Mouse (Mus musculus) C2C12 (cell line): ENCODE measurements around the gene Gm20388.

Experiments
- CTCF ChIP-seq: IDR thresholded peaks from one replicate; pipeline ENCODE4 v1.5.1; 2011; ENCODE audit not compliant: control insufficient read depth, insufficient read depth, insufficient read length
- MAX ChIP-seq: IDR thresholded peaks from one replicate; pipeline ENCODE4 v1.6.1; 2011; ENCODE audit warnings: mild to moderate bottlenecking, control low read depth
- MYOG ChIP-seq: IDR thresholded peaks from one replicate; pipeline ENCODE4 v1.6.1; 2011; ENCODE audit not compliant: control insufficient read depth, insufficient read length; ENCODE audit errors: extremely low read depth
- USF1 ChIP-seq: IDR thresholded peaks from one replicate; pipeline ENCODE4 v1.6.1; 2011; ENCODE audit warnings: low read depth, mild to moderate bottlenecking, control low read depth, moderate library complexity

GRCm38 (mm10) chr8:122515699-122516098, 2605.1 kb downstream of the Gm20388 start:
- TF ChIP-seq MAX, result no peak
- no peak for TF ChIP-seq CTCF
- no peak for TF ChIP-seq MYOG
- TF ChIP-seq USF1, result no peak
